Mouse (Mus musculus) neural tube, embryonic 14.5 days (tissue): ENCODE results near the gene Vwce. TPM values are rescaled to one million over a fixed set of nuclear protein-coding genes. Genes with fewer than 3 reads are reported as not detected.

Experiments
- ATAC-seq: fragments of 200-750 bp; cut with Nextera tagmentation; 2 replicates; pipeline ENCODE4 v1.8.0; 2017; ENCODE audit warnings: low read depth, mild to moderate bottlenecking, moderate TSS enrichment, moderate library complexity
- H3K27ac ChIP-seq: fragments of 300-500 bp; sonication (generic); 2 replicates; pipeline ENCODE4 v1.5.1; 2014; ENCODE audit warnings: low read depth, mild to moderate bottlenecking, control low read depth, low read length, moderate library complexity, mixed read lengths
- H3K27me3 ChIP-seq: fragments of 300-500 bp; sonication (generic); 2 replicates; pipeline ENCODE4 v1.6.1; 2014; ENCODE audit warnings: low read length; ENCODE audit not compliant: control insufficient read depth, insufficient read depth
- H3K36me3 ChIP-seq: fragments of 300-500 bp; sonication (generic); 2 replicates; pipeline ENCODE4 v1.6.1; 2014; ENCODE audit warnings: low read length, mixed read lengths; ENCODE audit not compliant: control insufficient read depth, insufficient read depth
- H3K4me1 ChIP-seq: fragments of 300-500 bp; sonication (generic); 2 replicates; pipeline ENCODE4 v1.6.1; 2014; ENCODE audit warnings: low read length; ENCODE audit not compliant: control insufficient read depth, insufficient read depth
- H3K4me2 ChIP-seq: fragments of 300-500 bp; sonication (generic); 2 replicates; pipeline ENCODE4 v1.6.1; 2014; ENCODE audit warnings: mild to moderate bottlenecking, low read depth, low read length, control low read depth
- H3K4me3 ChIP-seq: fragments of 300-500 bp; sonication (generic); 2 replicates; pipeline ENCODE4 v1.5.1; 2014; ENCODE audit warnings: low read depth, low read length, control low read depth, mixed read lengths
- H3K9ac ChIP-seq: fragments of 300-500 bp; sonication (generic); replicated peaks from 2 replicates; pipeline ENCODE4 v1.6.1; 2014; ENCODE audit warnings: low read depth, mild to moderate bottlenecking, control low read depth, low read length, mixed read lengths
- H3K9me3 ChIP-seq: fragments of 300-500 bp; sonication (generic); 2 replicates; pipeline ENCODE4 v1.6.1; 2016; ENCODE audit warnings: low read length; ENCODE audit not compliant: control insufficient read depth
- WGBS: fragments of 180-500 bp; shearing (Covaris S2); extraction: QIAGEN DNeasy Blood & Tissue Kit; methylation state at CpG from one replicate; pipeline ENCODE4 v1.1.7; 2014; 5-methylcytosine and 5-hydroxymethylcytosine counted together
- polyA plus RNA-seq: library from polyadenylated mRNA; unstranded; fragments of >200 nt; fragmentation: Nextera tagmentation; extraction: Ambion mirVana; gene quantifications from 2 replicates; pipeline ENCODE4 v1.2.1, GENCODE M21; 2014

Gene Vwce
- polyA plus RNA-seq, 1 experiment from 2014 or later: 1.7 TPM

DNA sequence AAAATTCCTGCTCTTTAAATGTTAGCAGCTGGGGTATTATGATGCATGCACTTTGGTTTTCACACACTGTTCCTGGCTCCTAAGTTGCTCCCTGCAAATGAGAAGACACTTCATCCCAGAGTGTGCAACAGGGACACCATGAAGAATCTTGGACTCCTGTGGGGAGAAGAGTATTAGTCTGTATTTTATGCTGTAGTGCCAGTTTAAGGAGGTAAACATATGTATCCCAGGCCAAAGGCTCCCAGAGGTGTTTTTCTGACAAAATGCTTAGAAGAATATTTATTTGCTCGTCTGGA is 44.7 kb downstream of the Vwce start:
- Histone ChIP-seq H3K36me3 (no peaks in the 10 kb centered on the region), H3K9me3 (no peaks in the 10 kb centered on the region), H3K9ac (no peak overlapping the region), H3K4me3 (no peak overlapping the region), H3K27me3 (no peaks in the 10 kb centered on the region), H3K4me1 (no peaks in the 10 kb centered on the region), H3K27ac (no peak overlapping the region), H3K4me2 (no peak overlapping the region)
- WGBS: 58% methylated on average over 1 of the region's 1 CpGs
- peak; percentile 41; the same call in 1 of the 2 replicates for ATAC-seq

DNA sequence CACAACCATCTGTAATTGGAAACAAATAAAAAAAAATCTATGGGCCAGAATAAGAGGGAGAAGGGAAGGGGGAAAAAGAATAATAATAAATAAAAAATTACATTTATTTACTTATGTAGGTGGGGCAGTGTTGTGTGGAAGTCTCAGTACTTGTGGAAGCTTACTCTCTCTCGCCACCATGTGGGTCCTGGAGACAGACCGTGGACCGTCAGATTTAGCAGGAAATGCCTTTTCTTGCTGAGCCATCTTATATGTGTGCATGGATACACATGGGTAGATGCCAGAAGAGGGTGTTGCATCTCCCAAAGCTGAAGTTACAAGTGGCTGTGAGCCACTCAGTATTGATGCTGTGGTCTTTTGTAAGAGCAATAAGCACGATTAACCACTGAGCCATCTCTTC is 47.6 kb downstream of the Vwce start:
- no peaks in the 10 kb centered on the region for H3K9me3 ChIP-seq
- WGBS: 70% methylated on average over 4 of the region's 4 CpGs
- H3K4me2 ChIP-seq: no peak overlapping the region
- no peaks in the 10 kb centered on the region for H3K36me3 ChIP-seq
- H3K9ac ChIP-seq: no peak overlapping the region
- H3K4me1 ChIP-seq: no peaks in the 10 kb centered on the region
- ATAC-seq: no peak
- no peak overlapping the region for H3K4me3 ChIP-seq
- no peak overlapping the region for H3K27ac ChIP-seq
- H3K27me3 ChIP-seq: no peaks in the 10 kb centered on the region

DNA sequence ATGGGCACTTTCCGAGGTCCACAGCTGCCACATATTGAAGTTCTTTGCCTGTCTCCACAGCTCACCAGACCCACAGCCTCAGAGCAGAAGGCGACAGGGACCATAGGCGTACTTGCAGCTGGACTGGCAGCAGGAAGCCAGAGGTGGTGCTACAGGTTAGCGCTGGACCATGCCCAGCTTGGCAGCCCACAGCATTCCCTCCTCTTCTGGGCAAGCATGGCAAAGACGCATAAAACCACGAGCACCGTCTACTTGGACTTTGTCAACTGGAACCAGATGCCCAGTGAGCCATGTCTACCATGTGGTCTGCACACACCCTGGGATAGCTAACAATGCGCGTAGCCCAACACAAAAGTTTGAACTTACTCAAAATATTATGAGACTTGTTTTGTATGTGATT is 51.1 kb downstream of the Vwce start:
- H3K9me3 ChIP-seq: no peaks in the 10 kb centered on the region
- H3K4me1 ChIP-seq: peaks cover 13% of the 10 kb centered on the region
- no peak for ATAC-seq
- H3K27me3 ChIP-seq: no peaks in the 10 kb centered on the region
- 91% methylated on average over 9 of the region's 9 CpGs for WGBS
- no peak overlapping the region for H3K4me3 ChIP-seq
- no peak overlapping the region for H3K27ac ChIP-seq
- H3K4me2 ChIP-seq: no peak overlapping the region
- no peak overlapping the region for H3K9ac ChIP-seq
- H3K36me3 ChIP-seq: no peaks in the 10 kb centered on the region

DNA sequence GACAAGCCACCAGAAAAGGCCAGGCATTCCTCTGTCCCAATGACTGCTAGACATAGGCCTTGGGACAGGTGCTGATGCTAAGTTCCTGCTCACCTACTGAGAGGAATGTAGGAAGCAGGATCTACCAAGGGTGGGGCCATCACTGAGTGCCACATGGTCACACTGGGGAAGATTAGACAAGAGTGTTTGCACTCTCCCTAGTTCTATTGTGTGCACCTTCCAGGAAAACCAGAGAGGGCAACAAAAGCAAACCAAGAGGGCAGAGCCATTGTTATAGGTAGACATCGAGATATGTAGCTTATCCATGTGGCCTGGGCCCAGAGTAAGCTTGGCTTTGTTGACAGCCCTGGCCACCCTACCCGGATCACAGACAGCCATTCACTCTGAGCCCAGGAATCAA is 51.7 kb downstream of the Vwce start:
- no peaks in the 10 kb centered on the region for H3K36me3 ChIP-seq
- peaks cover 15% of the 10 kb centered on the region for H3K4me1 ChIP-seq
- no peak overlapping the region for H3K9ac ChIP-seq
- H3K9me3 ChIP-seq: no peaks in the 10 kb centered on the region
- H3K27ac ChIP-seq: no peak overlapping the region
- no peak overlapping the region for H3K4me3 ChIP-seq
- WGBS: 82% methylated on average over 2 of the region's 2 CpGs
- no peak for ATAC-seq
- H3K4me2 ChIP-seq: no peak overlapping the region
- no peaks in the 10 kb centered on the region for H3K27me3 ChIP-seq

DNA sequence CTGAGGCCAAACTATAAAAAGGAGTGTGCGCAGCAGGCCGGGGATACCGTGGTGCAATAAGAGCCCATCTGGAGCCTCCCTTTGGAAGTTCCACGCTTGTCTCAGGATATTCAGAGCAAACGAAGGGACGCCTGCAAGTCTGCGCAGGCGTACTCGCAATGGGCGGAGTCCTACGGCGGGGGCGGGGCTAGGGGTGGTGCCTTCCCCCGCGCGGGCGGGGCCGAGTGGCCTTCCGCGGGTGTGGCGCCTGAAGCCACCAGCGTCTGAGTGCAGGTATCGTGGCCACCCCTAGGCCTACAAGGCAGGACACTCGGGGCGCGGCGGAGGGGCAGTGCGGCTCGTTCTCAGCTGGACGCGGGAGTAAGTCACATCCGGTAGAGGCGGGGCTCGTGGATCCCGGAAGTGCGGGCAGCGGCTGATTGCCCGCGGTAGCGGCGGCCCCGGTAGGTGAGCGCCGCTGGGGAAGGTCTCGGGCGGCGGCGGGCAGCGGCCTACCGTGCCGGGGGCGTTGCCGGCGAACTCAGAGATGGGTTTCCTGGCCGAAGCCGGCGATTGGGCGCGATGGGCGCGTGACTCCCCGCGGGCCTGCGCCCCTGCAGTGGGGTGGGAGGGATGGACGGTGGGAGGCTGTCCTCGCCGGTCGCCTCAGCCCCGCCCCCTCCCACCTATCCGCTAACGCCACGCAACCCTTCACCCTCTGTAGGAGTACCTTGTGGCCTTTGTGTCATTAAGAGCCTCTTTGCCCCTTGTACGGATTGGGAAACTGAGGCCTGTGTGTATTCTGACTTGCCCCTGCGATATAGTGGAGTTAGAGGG is 54.7 kb downstream of the Vwce start, which contains the start of gene Vps37c:
Gene Vps37c, plus strand, starts transcription at position 199 of the 816 bp plus-strand sequence.
- peak within 1 kb of the TSS; percentile 77 for H3K4me3 ChIP-seq
- peak; percentile 92 for ATAC-seq
- under 1% methylated on average over 74 of the region's 74 CpGs for WGBS
- peak within 1 kb of the TSS; percentile 97 for H3K27ac ChIP-seq
- no peaks in the 10 kb centered on the region for H3K9me3 ChIP-seq
- H3K4me1 ChIP-seq: peaks cover 15% of the 10 kb centered on the region
- H3K9ac ChIP-seq: peak within 1 kb of the TSS; percentile 88
- H3K4me2 ChIP-seq: peak within 1 kb of the TSS; percentile 84
- H3K27me3 ChIP-seq: no peaks in the 10 kb centered on the region
- H3K36me3 ChIP-seq: no peaks in the 10 kb centered on the region

DNA sequence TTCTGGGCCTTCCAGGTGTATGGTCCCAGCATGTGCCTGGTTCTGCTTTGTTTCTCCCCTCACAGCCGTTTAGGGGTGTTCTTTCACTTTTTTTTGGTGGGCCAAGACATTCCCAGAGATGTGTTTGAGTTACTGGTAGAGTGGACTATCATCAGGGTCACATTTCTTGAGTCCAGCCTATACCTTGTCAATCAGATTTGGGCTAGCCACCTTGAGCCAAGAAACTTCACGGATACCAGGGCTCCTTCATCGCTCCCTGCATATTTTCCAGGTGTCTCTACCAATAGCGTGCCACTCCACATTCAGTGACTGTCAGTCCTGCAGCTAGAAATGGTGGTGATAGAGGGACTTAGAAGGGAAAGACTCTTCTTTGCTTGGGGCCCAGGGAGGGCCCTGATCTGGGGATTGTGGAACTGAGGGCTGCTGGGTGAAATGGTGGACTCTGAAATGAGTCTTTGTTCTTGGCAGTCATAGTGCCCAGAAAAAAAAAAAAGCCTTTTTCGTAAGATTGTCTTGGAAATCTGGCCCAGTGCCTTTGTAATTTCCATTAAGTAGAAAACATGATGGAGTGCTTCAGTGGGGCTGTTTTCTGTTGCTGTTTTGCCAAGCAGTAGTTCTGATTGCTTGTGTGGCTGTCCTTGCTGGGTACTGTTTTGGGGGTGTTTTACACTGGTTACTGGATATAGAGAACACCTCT is 55.6 kb downstream of the Vwce start:
- Histone ChIP-seq H3K4me2 (peak overlapping the region; percentile 84), H3K36me3 (no peaks in the 10 kb centered on the region), H3K27ac (peak overlapping the region; percentile 97), H3K4me3 (peak overlapping the region; percentile 77), H3K27me3 (no peaks in the 10 kb centered on the region), H3K9ac (peak overlapping the region; percentile 88), H3K9me3 (no peaks in the 10 kb centered on the region), H3K4me1 (peaks cover 15% of the 10 kb centered on the region)
- ATAC-seq: peak; percentile 0; the same call in 1 of the 2 replicates
- WGBS: 39% methylated on average over 5 of the region's 5 CpGs

DNA sequence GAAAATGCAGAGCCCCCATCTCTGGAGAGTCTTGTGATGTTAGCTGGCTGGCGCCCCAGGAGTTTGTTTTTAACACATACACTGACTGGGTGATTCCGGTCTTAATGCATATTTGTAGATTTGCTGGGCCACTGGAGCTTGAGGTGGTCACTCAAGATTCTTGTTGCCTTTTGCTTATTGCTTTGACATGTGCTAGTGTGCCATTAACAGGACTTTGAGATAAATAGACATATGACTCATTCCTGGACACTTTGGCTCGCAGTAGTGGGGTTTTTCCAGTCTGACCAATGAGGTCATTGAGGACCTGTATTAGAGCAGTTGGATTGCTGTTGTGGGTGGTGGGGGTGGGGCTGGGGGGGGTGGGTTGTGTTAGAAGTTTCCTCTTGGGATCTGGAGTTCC is 56.3 kb downstream of the Vwce start:
- Histone ChIP-seq H3K27ac (no peak overlapping the region), H3K27me3 (no peaks in the 10 kb centered on the region), H3K9me3 (no peaks in the 10 kb centered on the region), H3K4me3 (0 out of 2 replicates have a peak overlapping the region, but pooled peaks have one; percentile 77), H3K36me3 (no peaks in the 10 kb centered on the region), H3K4me2 (peak overlapping the region; percentile 84; the same call in 1 of the 2 replicates), H3K4me1 (peaks cover 18% of the 10 kb centered on the region), H3K9ac (no peak overlapping the region; the same call in 1 of the 2 replicates)
- ATAC-seq: no peak
- 88% methylated on average over 3 of the region's 3 CpGs for WGBS

DNA sequence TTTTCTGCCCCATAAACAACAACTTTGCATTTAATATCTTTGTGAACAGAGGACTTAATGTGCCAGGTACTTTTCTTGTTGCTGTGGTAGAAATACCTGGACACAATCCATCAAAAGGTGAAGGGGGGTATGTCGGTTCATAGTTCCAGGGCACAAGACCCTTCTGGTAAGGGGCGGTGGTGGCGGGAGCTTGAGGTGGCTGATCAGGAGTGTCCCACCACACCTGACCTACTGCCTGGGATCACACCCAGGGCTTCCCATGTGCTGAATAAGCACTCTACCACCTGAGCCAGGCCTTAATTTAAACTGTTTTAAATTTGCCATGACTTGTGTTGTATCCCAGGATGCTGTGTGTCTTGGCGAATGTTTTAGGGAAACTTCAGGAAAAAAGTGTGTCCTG is 57.1 kb downstream of the Vwce start:
- WGBS: 93% methylated on average over 4 of the region's 4 CpGs
- ATAC-seq: no peak
- H3K4me2 ChIP-seq: no peak overlapping the region
- H3K4me3 ChIP-seq: no peak overlapping the region
- no peaks in the 10 kb centered on the region for H3K27me3 ChIP-seq
- no peak overlapping the region for H3K9ac ChIP-seq
- peaks cover 25% of the 10 kb centered on the region for H3K4me1 ChIP-seq
- H3K36me3 ChIP-seq: no peaks in the 10 kb centered on the region
- H3K9me3 ChIP-seq: no peaks in the 10 kb centered on the region
- no peak overlapping the region for H3K27ac ChIP-seq

DNA sequence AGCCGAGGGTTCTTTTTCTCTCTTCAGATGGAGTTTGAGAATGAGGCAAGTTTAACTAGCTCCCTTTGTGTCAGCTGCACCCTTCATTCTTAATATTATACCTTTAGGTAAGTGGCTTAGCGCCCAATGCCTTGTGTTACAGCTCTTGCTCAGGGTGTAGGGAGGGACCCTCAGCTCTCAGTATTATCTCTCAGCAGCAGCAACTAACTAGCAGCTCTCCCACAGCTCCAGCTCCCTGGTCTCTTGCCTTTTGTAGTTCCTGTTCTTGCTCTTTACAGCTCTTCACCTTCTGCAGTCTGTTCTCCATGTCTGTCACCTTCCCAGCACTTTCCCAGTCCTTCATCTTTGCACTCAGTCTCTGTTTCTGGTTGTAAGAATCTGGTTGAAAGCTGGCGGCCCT is 57.6 kb downstream of the Vwce start:
- H3K27ac ChIP-seq: no peak overlapping the region
- ATAC-seq: no peak
- no peaks in the 10 kb centered on the region for H3K36me3 ChIP-seq
- H3K9ac ChIP-seq: no peak overlapping the region
- H3K4me2 ChIP-seq: no peak overlapping the region
- WGBS: 79% methylated on average over 3 of the region's 3 CpGs
- H3K4me3 ChIP-seq: no peak overlapping the region
- no peaks in the 10 kb centered on the region for H3K9me3 ChIP-seq
- H3K27me3 ChIP-seq: no peaks in the 10 kb centered on the region
- peaks cover 29% of the 10 kb centered on the region for H3K4me1 ChIP-seq
